ENCODE assay signal across 8 mouse cellular contexts in the genomic region with DNA sequence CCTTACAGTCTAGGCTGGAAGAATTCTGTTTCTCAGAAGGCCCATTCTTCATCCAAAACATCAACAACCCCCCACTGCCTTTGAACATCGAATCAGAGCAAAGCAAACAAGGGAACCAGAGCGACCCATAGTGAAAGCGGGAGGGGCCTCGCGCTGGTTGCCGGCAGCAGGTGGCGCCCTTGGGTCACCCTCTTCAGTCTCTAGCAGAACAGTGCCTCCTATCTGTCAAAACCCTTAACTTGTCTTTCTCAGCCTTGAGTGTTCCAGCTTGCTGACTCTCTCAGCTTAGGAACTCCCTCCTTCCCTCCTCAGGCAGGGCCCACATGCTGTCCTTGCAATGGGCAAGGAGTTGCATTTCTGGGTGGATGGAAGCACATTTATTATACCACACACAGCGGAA. TPM values are rescaled to one million over a fixed set of nuclear protein-coding genes. Genes with fewer than 3 reads are reported as not detected.
DNase-seq lines count a peak whose midpoint lies in the region; ATAC-seq lines count a peak whose summit lies in the region.

No protein-coding gene starts in this region.

- no peak overlapping the region for H3K27ac ChIP-seq in embryonic facial prominence, embryonic 11.5 days (replicated peaks; ENCODE audit: low read depth, low read length)
- no peak overlapping the region for H3K27ac ChIP-seq in midbrain, embryonic 14.5 days (replicated peaks; ENCODE audit: low read depth, low read length)

- intact Hi-C loops in left cerebral cortex, postnatal 4 days (cut with DNase I) = loop anchor here (10.0 kb wide), 4 partner anchors 185 to 1665 kb away; no protein-coding TSS in a partner anchor

- peak; percentile 95 for DNase-seq in 3T3-L1 (ENCODE audit: low read depth, low spot score)
- peak; percentile 90 for DNase-seq in adrenal gland, postnatal 14 days
- DNase-seq in embryonic facial prominence, embryonic 11.5 days (ENCODE audit: low spot score) = peak; percentile 85
- DNase-seq in heart, adult 11 months = peak; percentile 97
- DNase-seq in kidney, adult 11 months = peak; percentile 79
- DNase-seq in left cerebral cortex, postnatal 4 days = peak; percentile 72
- DNase-seq in midbrain, embryonic 14.5 days = peak; percentile 70
- DNase-seq in spleen, postnatal 10 days (ENCODE audit: low spot score in 2 of 2) = peak; percentile 73 to 87

- ATAC-seq in embryonic facial prominence, embryonic 11.5 days (replicated peaks; ENCODE audit: insufficient number of reproducible peaks, low FRiP score, low TSS enrichment, low read depth) = no peak; the same call in 1 of the 2 replicates
- ATAC-seq in midbrain, embryonic 14.5 days (ENCODE audit: low FRiP score, low TSS enrichment) = no peak

- H3K27me3 ChIP-seq in embryonic facial prominence, embryonic 11.5 days (ENCODE audit: control insufficient read depth, insufficient read depth, low read length) = no peaks in the 10 kb centered on the region
- H3K27me3 ChIP-seq in midbrain, embryonic 14.5 days (ENCODE audit: control insufficient read depth, insufficient read depth, low read length) = no peaks in the 10 kb centered on the region

- no peaks in the 10 kb centered on the region for H3K4me1 ChIP-seq in embryonic facial prominence, embryonic 11.5 days (ENCODE audit: control insufficient read depth, insufficient read depth, low read length)
- no peaks in the 10 kb centered on the region for H3K4me1 ChIP-seq in midbrain, embryonic 14.5 days (ENCODE audit: control insufficient read depth, insufficient read depth, low read length)

- H3K9me3 ChIP-seq in embryonic facial prominence, embryonic 11.5 days (replicated peaks; ENCODE audit: control insufficient read depth, low read length) = no peaks in the 10 kb centered on the region
- no peaks in the 10 kb centered on the region for H3K9me3 ChIP-seq in midbrain, embryonic 14.5 days (ENCODE audit: control insufficient read depth, low read length)

- H3K36me3 ChIP-seq in embryonic facial prominence, embryonic 11.5 days (replicated peaks; ENCODE audit: control insufficient read depth, insufficient read depth, low read depth, low read length) = no peaks in the 10 kb centered on the region
- no peaks in the 10 kb centered on the region for H3K36me3 ChIP-seq in midbrain, embryonic 14.5 days (ENCODE audit: control insufficient read depth, insufficient read depth, low read length)

- H3K9ac ChIP-seq in embryonic facial prominence, embryonic 11.5 days (replicated peaks; ENCODE audit: low read length) = no peak overlapping the region
- no peak overlapping the region for H3K9ac ChIP-seq in midbrain, embryonic 14.5 days (replicated peaks; ENCODE audit: low read length)

- H3K4me2 ChIP-seq in embryonic facial prominence, embryonic 11.5 days (ENCODE audit: low read depth, low read length) = no peak overlapping the region
- H3K4me2 ChIP-seq in midbrain, embryonic 14.5 days (ENCODE audit: low read length) = no peak overlapping the region

- no peak overlapping the region for H3K4me3 ChIP-seq in embryonic facial prominence, embryonic 11.5 days (ENCODE audit: low read depth, low read length)
- H3K4me3 ChIP-seq in midbrain, embryonic 14.5 days (replicated peaks; ENCODE audit: low read depth, low read length) = no peak overlapping the region

- WGBS in embryonic facial prominence, embryonic 11.5 days = 9% methylated on average over 8 of the region's 8 CpGs
- WGBS in midbrain, embryonic 14.5 days = 12% methylated on average over 8 of the region's 8 CpGs

RNA-seq across cellular contexts. Expression of gene Fam180a, which starts 53.9 kb away (rescaled TPM):
- 2.6 and 3.0 TPM in 2 replicates for total RNA-seq in adrenal gland, postnatal 14 days (2021)
- not detected in 2 replicates for polyA plus RNA-seq in embryonic facial prominence, embryonic 11.5 days (2014; fragmentation: Nextera tagmentation; extraction: Ambion mirVana)
- 1 to 10 TPM; 3.6 to 4.1 TPM for total RNA-seq in left cerebral cortex, postnatal 4 days (2021)
- polyA plus RNA-seq in midbrain, embryonic 14.5 days (2014; fragmentation: Nextera tagmentation; extraction: Ambion mirVana) = 0.68 TPM in 1 of 2 replicates, not detected in the other
